Mouse (Mus musculus) cerebral cortex, adult 2 months (tissue): ENCODE results near the gene Adam26a.

Experiments
- WGBS: fragments of 180-500 bp; shearing (Covaris S2); methylation state at CpG from one replicate; pipeline ENCODE4 v1.1.7; 2018; 5-methylcytosine and 5-hydroxymethylcytosine counted together

The Adam26a gene

GRCm38 (mm10) chr8:43576607-43577006, at the start of gene Adam26a:
Adam26a (minus strand) TSS chr8:43576707.
- 93% methylated on average over 2 of the region's 2 CpGs for WGBS

- 97% methylated on average over 1 of the region's 1 CpGs for WGBS
Measured at GRCm38 (mm10) chr8:43616046-43616445, 39.5 kb upstream of the Adam26a start.

DNA sequence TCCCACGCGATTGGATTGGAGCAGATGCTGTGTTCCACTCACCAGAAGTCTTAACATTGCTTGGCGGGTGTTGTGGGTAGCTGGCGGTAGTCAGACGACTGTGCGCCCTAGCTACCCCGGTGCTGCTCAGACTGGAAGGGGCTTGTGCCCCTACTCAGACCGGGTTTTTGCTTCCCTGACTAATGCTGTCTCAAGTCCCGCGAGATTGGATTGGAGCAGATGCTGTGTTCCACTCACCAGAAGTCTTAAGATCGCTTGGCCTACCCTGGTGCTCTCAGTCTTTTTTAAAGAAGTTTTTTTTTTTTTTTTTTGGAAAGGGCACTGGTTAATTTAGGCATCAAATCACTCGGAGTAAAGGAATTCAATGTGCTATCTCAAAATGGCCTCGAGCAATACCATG, 27.1 kb upstream of the Adam26a start:
- WGBS = 83% methylated on average over 13 of the region's 13 CpGs

- 96% methylated on average over 15 of the region's 15 CpGs for WGBS
Measured at GRCm38 (mm10) chr8:43603166-43603565, 26.7 kb upstream of the Adam26a start.

DNA sequence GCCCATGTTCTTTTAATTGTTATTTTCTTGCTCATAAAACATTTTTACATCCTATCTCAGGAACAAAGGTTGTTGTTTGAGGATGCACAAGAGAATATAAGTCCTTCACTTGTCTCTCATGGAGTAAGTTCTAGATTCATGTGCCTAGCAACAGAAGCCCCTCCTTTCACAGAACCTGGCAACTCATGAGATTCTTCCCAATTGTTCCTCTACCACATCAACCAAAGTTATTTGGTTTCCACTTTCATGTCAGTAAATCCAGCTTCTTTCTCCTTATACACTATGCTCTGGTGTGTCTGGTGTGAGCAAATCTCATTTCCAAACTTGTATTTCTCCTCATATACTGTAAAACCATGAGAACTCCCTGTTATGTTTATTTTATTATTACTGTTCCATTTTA, 48.5 kb downstream of the Adam26a start, which contains the start of gene Adam26b:
Gene Adam26b, minus strand, starts transcription at position 101 of the 400 bp plus-strand sequence.

